Mouse (Mus musculus): ENCODE data around the gene Usp47.
A peak's percentile ranks its signal among the peaks of the same experiment; 100 is the strongest.

The Usp47 gene

GRCm38 (mm10) chr7:112157584-112158315, 134.4 kb downstream of the Usp47 start:
- H3K36me3 ChIP-seq (ENCODE audit: insufficient read depth, low read length): no peaks in the 10 kb centered on the region
- H3K4me1 ChIP-seq (replicated peaks; ENCODE audit: low read depth, low read length): peaks cover 24% of the 10 kb centered on the region
- H3K4me3 ChIP-seq (replicated peaks; ENCODE audit: low read length): peak overlapping the region; percentile 74
- no peaks in the 10 kb centered on the region for H3K9me3 ChIP-seq (ENCODE audit: low read length)
- TF ChIP-seq NANOG (IDR thresholded peaks at IDR 0.05; ENCODE audit: borderline replicate concordance, low read length) (no peak), CTCF (conservative IDR thresholded peaks at IDR 0.05; ENCODE audit: low read length) (no peak), POU5F1 (IDR thresholded peaks at IDR 0.05; ENCODE audit: borderline replicate concordance, low read length) (no peak)
- H3K27me3 ChIP-seq (ENCODE audit: insufficient read depth, low read length): peaks cover 53% of the 10 kb centered on the region

GRCm38 (mm10) chr7:112158316-112158741, 135.0 kb downstream of the Usp47 start:
- Histone ChIP-seq H3K9me3 (ENCODE audit: low read length) (no peaks in the 10 kb centered on the region), H3K36me3 (ENCODE audit: insufficient read depth, low read length) (no peaks in the 10 kb centered on the region), H3K27me3 (ENCODE audit: insufficient read depth, low read length) (peaks cover 50% of the 10 kb centered on the region), H3K4me1 (replicated peaks; ENCODE audit: low read depth, low read length) (peaks cover 24% of the 10 kb centered on the region), H3K4me3 (replicated peaks; ENCODE audit: low read length) (peak overlapping the region; percentile 74)
- TF ChIP-seq NANOG (IDR thresholded peaks at IDR 0.05; ENCODE audit: borderline replicate concordance, low read length) (no peak), POU5F1 (IDR thresholded peaks at IDR 0.05; ENCODE audit: borderline replicate concordance, low read length) (no peak), CTCF (conservative IDR thresholded peaks at IDR 0.05; ENCODE audit: low read length) (no peak)

- Histone ChIP-seq H3K36me3 (ENCODE audit: insufficient read depth, low read length) (no peaks in the 10 kb centered on the region), H3K4me3 (replicated peaks; ENCODE audit: low read length) (peak within 1 kb of the TSS; percentile 74), H3K27me3 (ENCODE audit: insufficient read depth, low read length) (peaks cover 48% of the 10 kb centered on the region), H3K4me1 (replicated peaks; ENCODE audit: low read depth, low read length) (peaks cover 24% of the 10 kb centered on the region), H3K9me3 (ENCODE audit: low read length) (no peaks in the 10 kb centered on the region)
- TF ChIP-seq CTCF (conservative IDR thresholded peaks at IDR 0.05; ENCODE audit: low read length) (no peak), NANOG (IDR thresholded peaks at IDR 0.05; ENCODE audit: borderline replicate concordance, low read length) (no peak), POU5F1 (IDR thresholded peaks at IDR 0.05; ENCODE audit: borderline replicate concordance, low read length) (no peak)
Measured at GRCm38 (mm10) chr7:112158942-112159341, 135.6 kb downstream of the Usp47 start, which contains the start of gene Dkk3. Gene Dkk3 (minus strand): TSS chr7:112159057.

- H3K36me3 ChIP-seq (ENCODE audit: insufficient read depth, low read length): no peaks in the 10 kb centered on the region
- H3K9me3 ChIP-seq (ENCODE audit: low read length): no peaks in the 10 kb centered on the region
- TF ChIP-seq NANOG (IDR thresholded peaks at IDR 0.05; ENCODE audit: borderline replicate concordance, low read length) (no peak), POU5F1 (IDR thresholded peaks at IDR 0.05; ENCODE audit: borderline replicate concordance, low read length) (no peak), CTCF (conservative IDR thresholded peaks at IDR 0.05; ENCODE audit: low read length) (peak; percentile 12; the same call in 1 of the 2 replicates)
- peaks cover 24% of the 10 kb centered on the region for H3K4me1 ChIP-seq (replicated peaks; ENCODE audit: low read depth, low read length)
- no peak overlapping the region for H3K4me3 ChIP-seq (replicated peaks; ENCODE audit: low read length)
- peaks cover 42% of the 10 kb centered on the region for H3K27me3 ChIP-seq (ENCODE audit: insufficient read depth, low read length)
Measured at GRCm38 (mm10) chr7:112159835-112160234, 136.5 kb downstream of the Usp47 start.
